In genomic region chr13:91478011-91478410, GRCm38 (mm10) we compare ENCODE assay signal across 9 mouse cellular contexts. TPM values are rescaled to one million over a fixed set of nuclear protein-coding genes. Genes with fewer than 3 reads are reported as not detected.
DNase-seq lines count a peak whose midpoint lies in the region; ATAC-seq lines count a peak whose summit lies in the region.
"Had no signal": no experiment of that assay in that cellular context is flagged by ENCODE, and none has a peak within 500 bp of the region (broad histone marks: within the 10 kb centered on the region; RNA-seq: fewer than 3 reads in every experiment).

No protein-coding gene starts in this region.

- peak; percentile 34 for DNase-seq in hindbrain, embryonic 14.5 days (ENCODE audit: low spot score)
- DNase-seq in adrenal gland, postnatal 14 days: peak; percentile 75
- DNase-seq in gastrocnemius, adult 18-20 months (ENCODE audit: low spot score): peak; percentile 80
- DNase-seq in lung, postnatal 14 days: peak; percentile 64
- DNase-seq in embryo, embryonic 11 days: no peak
- no peak for DNase-seq in urinary bladder, postnatal 25 days (ENCODE audit: low spot score)

- 54% methylated on average over 4 of the region's 4 CpGs for WGBS in hindbrain, embryonic 14.5 days
- WGBS in hindbrain, embryonic 12.5 days: 64% methylated on average over 3 of the region's 4 CpGs
- 48% methylated on average over 3 of the region's 4 CpGs for WGBS in hindbrain, embryonic 16.5 days

- no peaks in the 10 kb centered on the region for H3K9me3 ChIP-seq in hindbrain, embryonic 14.5 days (ENCODE audit: control insufficient read depth, low read length)
- H3K9me3 ChIP-seq in hindbrain, embryonic 12.5 days (replicated peaks): no peaks in the 10 kb centered on the region
- no peaks in the 10 kb centered on the region for H3K9me3 ChIP-seq in hindbrain, embryonic 16.5 days (ENCODE audit: control insufficient read depth, low read length)

- no peaks in the 10 kb centered on the region for H3K36me3 ChIP-seq in hindbrain, embryonic 14.5 days (replicated peaks; ENCODE audit: control insufficient read depth, insufficient read depth)
- H3K36me3 ChIP-seq in hindbrain, embryonic 12.5 days: no peaks in the 10 kb centered on the region
- no peaks in the 10 kb centered on the region for H3K36me3 ChIP-seq in hindbrain, embryonic 16.5 days (ENCODE audit: control insufficient read depth, insufficient read depth, low read length)

- no peak overlapping the region for H3K4me3 ChIP-seq in hindbrain, embryonic 14.5 days (replicated peaks; ENCODE audit: low read length)
- no peak overlapping the region for H3K4me3 ChIP-seq in hindbrain, embryonic 12.5 days
- H3K4me3 ChIP-seq in hindbrain, embryonic 16.5 days (ENCODE audit: low read length): no peak overlapping the region
- H3K4me3 ChIP-seq: limb, embryonic 12.5 days had no signal

- H3K4me1 ChIP-seq in hindbrain, embryonic 14.5 days (replicated peaks; ENCODE audit: control insufficient read depth, insufficient read depth, low read length): peaks cover 7% of the 10 kb centered on the region
- H3K4me1 ChIP-seq in hindbrain, embryonic 12.5 days: peaks cover 5% of the 10 kb centered on the region; the same call in 1 of the 2 replicates
- peaks cover 12% of the 10 kb centered on the region for H3K4me1 ChIP-seq in hindbrain, embryonic 16.5 days (ENCODE audit: control insufficient read depth, insufficient read depth, low read depth, low read length)

- no peak overlapping the region for H3K4me2 ChIP-seq in hindbrain, embryonic 14.5 days (replicated peaks)
- no peak overlapping the region for H3K4me2 ChIP-seq in hindbrain, embryonic 12.5 days (replicated peaks)
- H3K4me2 ChIP-seq in hindbrain, embryonic 16.5 days (ENCODE audit: low read length): no peak overlapping the region
- H3K4me2 ChIP-seq: limb, embryonic 12.5 days had no signal

- no peak overlapping the region for H3K27ac ChIP-seq in hindbrain, embryonic 14.5 days
- no peak overlapping the region for H3K27ac ChIP-seq in hindbrain, embryonic 12.5 days
- no peak overlapping the region; the same call in 1 of the 2 replicates for H3K27ac ChIP-seq in hindbrain, embryonic 16.5 days (ENCODE audit: low read depth, low read length)
- H3K27ac ChIP-seq: limb, embryonic 12.5 days had no signal

- no peaks in the 10 kb centered on the region for H3K27me3 ChIP-seq in hindbrain, embryonic 14.5 days (ENCODE audit: control insufficient read depth, insufficient read depth, low read length)
- H3K27me3 ChIP-seq in hindbrain, embryonic 12.5 days: no peaks in the 10 kb centered on the region
- H3K27me3 ChIP-seq in hindbrain, embryonic 16.5 days (replicated peaks; ENCODE audit: control insufficient read depth, insufficient read depth, low read length): no peaks in the 10 kb centered on the region
- H3K27me3 ChIP-seq: limb, embryonic 12.5 days had no signal

- no peak overlapping the region for H3K9ac ChIP-seq in hindbrain, embryonic 14.5 days
- H3K9ac ChIP-seq in hindbrain, embryonic 12.5 days: no peak overlapping the region
- no peak overlapping the region for H3K9ac ChIP-seq in hindbrain, embryonic 16.5 days (ENCODE audit: low read depth, low read length)
- H3K9ac ChIP-seq: limb, embryonic 12.5 days had no signal

- peak; percentile 57; the same call in 1 of the 2 replicates for ATAC-seq in hindbrain, embryonic 14.5 days (ENCODE audit: low FRiP score)
- ATAC-seq in hindbrain, embryonic 12.5 days (ENCODE audit: low FRiP score): no peak
- ATAC-seq in hindbrain, embryonic 16.5 days: peak; percentile 83

RNA-seq across cellular contexts. Expression of gene Ssbp2, which starts 17.9 kb away (rescaled TPM):
- 204 and 220 TPM in 2 replicates for polyA plus RNA-seq in hindbrain, embryonic 14.5 days (2014; fragmentation: Nextera tagmentation; extraction: Ambion mirVana)
- polyA plus RNA-seq in hindbrain, embryonic 12.5 days (2016; fragmentation: Nextera tagmentation; extraction: Ambion mirVana): 153 and 159 TPM in 2 replicates
- 30.0 and 37.7 TPM in 2 replicates for total RNA-seq in adrenal gland, postnatal 14 days (2021)
- 10 to 100 TPM; 21.3 to 23.4 TPM for total RNA-seq in gastrocnemius, adult 18-20 months (2021)
- polyA plus RNA-seq in hindbrain, embryonic 16.5 days (2015; fragmentation: Nextera tagmentation; extraction: Ambion mirVana): 197 and 209 TPM in 2 replicates

Comparison
In these comparisons a context has a peak if more than half of its experiments do, and no peak if none do; other contexts are left out.
1. DNase-seq: peak in hindbrain, embryonic 14.5 days (single experiment), adrenal gland, postnatal 14 days (single experiment), gastrocnemius, adult 18-20 months (single experiment) and lung, postnatal 14 days (single experiment); none in embryo, embryonic 11 days (single experiment) and urinary bladder, postnatal 25 days (single experiment).